Mouse (Mus musculus) limb, embryonic 13.5 days (tissue): ENCODE results near the gene Acss1. TPM values are rescaled to one million over a fixed set of nuclear protein-coding genes. Genes with fewer than 3 reads are reported as not detected.

ENCODE experiments used
- ATAC-seq: fragments of 200-750 bp; cut with Nextera tagmentation; 2 replicates; pipeline ENCODE4 v1.8.0; 2017; ENCODE audit warnings: low read depth, moderate number of reproducible peaks, moderate TSS enrichment; ENCODE audit not compliant: low FRiP score
- H3K27ac ChIP-seq: fragments of 300-500 bp; sonication (generic); 2 replicates; pipeline ENCODE4 v1.5.1; 2015; ENCODE audit warnings: inconsistent platforms, mild to moderate bottlenecking, moderate library complexity
- H3K27me3 ChIP-seq: fragments of 300-500 bp; sonication (generic); 2 replicates; pipeline ENCODE4 v1.6.1; 2015; ENCODE audit warnings: mild to moderate bottlenecking, inconsistent platforms
- H3K36me3 ChIP-seq: fragments of 300-500 bp; sonication (generic); 2 replicates; pipeline ENCODE4 v1.6.1; 2015; ENCODE audit warnings: inconsistent platforms, mild to moderate bottlenecking, moderate library complexity
- H3K4me1 ChIP-seq: fragments of 300-500 bp; sonication (generic); 2 replicates; pipeline ENCODE4 v1.6.1; 2015; ENCODE audit warnings: inconsistent platforms
- H3K4me2 ChIP-seq: fragments of 300-500 bp; sonication (generic); replicated peaks from 2 replicates; pipeline ENCODE4 v1.6.1; 2015; ENCODE audit warnings: inconsistent platforms, mild to moderate bottlenecking, moderate library complexity
- H3K4me3 ChIP-seq: fragments of 300-500 bp; sonication (generic); 2 replicates; pipeline ENCODE4 v1.5.1; 2015; ENCODE audit warnings: moderate library complexity, mild to moderate bottlenecking, inconsistent platforms
- H3K9ac ChIP-seq: fragments of 300-500 bp; sonication (generic); 2 replicates; pipeline ENCODE4 v1.6.1; 2015; ENCODE audit warnings: mild to moderate bottlenecking, inconsistent platforms
- H3K9me3 ChIP-seq: fragments of 300-500 bp; sonication (generic); 2 replicates; pipeline ENCODE4 v1.6.1; 2016; ENCODE audit warnings: inconsistent platforms
- WGBS: fragments of 180-500 bp; shearing (Covaris S2); methylation state at CpG from one replicate; pipeline ENCODE4 v1.1.7; 2015; 5-methylcytosine and 5-hydroxymethylcytosine counted together
- polyA plus RNA-seq: library from polyadenylated mRNA; unstranded; fragments of >200 nt; fragmentation: Nextera tagmentation; extraction: Ambion mirVana; gene quantifications from 2 replicates; pipeline ENCODE4 v1.2.1, GENCODE M21; 2015

The Acss1 gene
- polyA plus RNA-seq, 1 experiment from 2014 or later = 4.5 TPM

GRCm38 (mm10) chr2:150579628-150580027, 88.7 kb downstream of the Acss1 start:
- no peak for ATAC-seq
- H3K27me3 ChIP-seq = no peaks in the 10 kb centered on the region
- H3K4me1 ChIP-seq = no peaks in the 10 kb centered on the region
- no peak overlapping the region for H3K4me2 ChIP-seq
- H3K4me3 ChIP-seq = no peak overlapping the region
- no peak overlapping the region for H3K27ac ChIP-seq
- H3K9me3 ChIP-seq = no peaks in the 10 kb centered on the region
- 62% methylated on average over 1 of the region's 1 CpGs for WGBS
- no peak overlapping the region for H3K9ac ChIP-seq
- peaks cover 27% of the 10 kb centered on the region for H3K36me3 ChIP-seq

GRCm38 (mm10) chr2:150578603-150579002, 89.7 kb downstream of the Acss1 start:
- Histone ChIP-seq H3K9me3 (no peaks in the 10 kb centered on the region), H3K4me2 (no peak overlapping the region), H3K4me1 (no peaks in the 10 kb centered on the region), H3K27me3 (no peaks in the 10 kb centered on the region), H3K36me3 (peaks cover 16% of the 10 kb centered on the region), H3K9ac (no peak overlapping the region), H3K27ac (no peak overlapping the region), H3K4me3 (no peak overlapping the region)
- ATAC-seq = no peak
- WGBS = 82% methylated on average over 5 of the region's 5 CpGs

DNA sequence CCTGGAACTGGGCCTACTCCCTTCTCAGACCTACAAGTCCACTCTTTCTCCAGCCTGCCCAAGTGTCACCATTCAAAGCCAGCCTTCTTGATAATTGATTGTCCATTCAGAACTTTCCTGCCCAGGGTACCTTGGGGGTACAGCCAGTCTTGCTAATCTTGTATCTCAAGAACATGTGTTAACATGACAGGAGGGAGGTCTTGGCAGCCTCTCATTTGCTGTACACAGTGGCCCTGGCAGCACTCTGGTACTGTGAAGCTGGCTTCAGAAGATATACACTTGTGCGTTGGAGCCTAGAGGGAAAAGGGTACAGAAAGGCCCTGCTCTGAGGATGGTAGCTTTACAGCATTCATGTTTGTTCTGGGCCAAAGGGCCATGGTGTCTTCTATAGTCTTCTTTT, 92.0 kb downstream of the Acss1 start:
- Histone ChIP-seq H3K4me1 (no peaks in the 10 kb centered on the region), H3K4me2 (no peak overlapping the region), H3K36me3 (peaks cover 8% of the 10 kb centered on the region; the same call in 1 of the 2 replicates), H3K9me3 (no peaks in the 10 kb centered on the region), H3K9ac (no peak overlapping the region), H3K4me3 (no peak overlapping the region), H3K27me3 (no peaks in the 10 kb centered on the region), H3K27ac (no peak overlapping the region)
- WGBS = 100% methylated on average over 1 of the region's 1 CpGs
- ATAC-seq = no peak

- 83% methylated on average over 3 of the region's 3 CpGs for WGBS
- Histone ChIP-seq H3K9me3 (no peaks in the 10 kb centered on the region), H3K27ac (no peak overlapping the region), H3K36me3 (peaks cover 5% of the 10 kb centered on the region; the same call in 1 of the 2 replicates), H3K9ac (no peak overlapping the region), H3K4me3 (no peak overlapping the region), H3K4me1 (no peaks in the 10 kb centered on the region), H3K4me2 (no peak overlapping the region), H3K27me3 (no peaks in the 10 kb centered on the region)
- ATAC-seq = no peak
Measured at GRCm38 (mm10) chr2:150572463-150572862, 95.8 kb downstream of the Acss1 start.

GRCm38 (mm10) chr2:150570761-150571160, 97.5 kb downstream of the Acss1 start:
- no peaks in the 10 kb centered on the region; the same call in 1 of the 2 replicates for H3K36me3 ChIP-seq
- 83% methylated on average over 2 of the region's 2 CpGs for WGBS
- H3K9me3 ChIP-seq = no peaks in the 10 kb centered on the region
- no peak overlapping the region for H3K27ac ChIP-seq
- ATAC-seq = no peak
- H3K9ac ChIP-seq = no peak overlapping the region
- no peak overlapping the region for H3K4me2 ChIP-seq
- no peaks in the 10 kb centered on the region for H3K4me1 ChIP-seq
- H3K4me3 ChIP-seq = no peak overlapping the region
- H3K27me3 ChIP-seq = no peaks in the 10 kb centered on the region

GRCm38 (mm10) chr2:150569847-150570590, 98.3 kb downstream of the Acss1 start, which contains the start of gene Cst7:
Cst7 (plus strand) TSS chr2:150570415.
- H3K4me3 ChIP-seq = no peak within 1 kb of the TSS
- no peaks in the 10 kb centered on the region for H3K27me3 ChIP-seq
- no peak for ATAC-seq
- no peaks in the 10 kb centered on the region for H3K36me3 ChIP-seq
- 79% methylated on average over 11 of the region's 11 CpGs for WGBS
- no peaks in the 10 kb centered on the region for H3K4me1 ChIP-seq
- H3K4me2 ChIP-seq = no peak within 1 kb of the TSS
- no peaks in the 10 kb centered on the region for H3K9me3 ChIP-seq
- no peak within 1 kb of the TSS for H3K9ac ChIP-seq
- H3K27ac ChIP-seq = no peak within 1 kb of the TSS

Other genes with a start within 250 kb of the Acss1 start
- 9.2 and 10.7 TPM in 2 replicates for gene Zfp442, start 217.0 kb downstream of the Acss1 start, polyA plus RNA-seq
- gene Zfp345, start 183.4 kb downstream of the Acss1 start, polyA plus RNA-seq = 0.15 TPM in 1 of 2 replicates, not detected in the other
- 0.45 and 1.0 TPM in 2 replicates for gene Cst7, start 98.1 kb downstream of the Acss1 start, polyA plus RNA-seq
- 28.4 and 30.9 TPM in 2 replicates for gene Apmap, start 59.9 kb downstream of the Acss1 start, polyA plus RNA-seq
- gene Vsx1, start 20.9 kb upstream of the Acss1 start, polyA plus RNA-seq = 0.04 TPM in 1 of 2 replicates, not detected in the other
- gene Entpd6, start 80.5 kb upstream of the Acss1 start, polyA plus RNA-seq = 29.3 and 29.9 TPM in 2 replicates
- 95.7 and 107 TPM in 2 replicates for gene Pygb, start 118.2 kb upstream of the Acss1 start, polyA plus RNA-seq
- 68.1 and 75.6 TPM in 2 replicates for gene Abhd12, start 236.2 kb upstream of the Acss1 start, polyA plus RNA-seq
- gene Gins1, start 236.9 kb upstream of the Acss1 start, polyA plus RNA-seq = 49.7 and 55.3 TPM in 2 replicates